Mouse (Mus musculus): ENCODE measurements around the gene Ifit3b. TPM values are rescaled to one million over a fixed set of nuclear protein-coding genes. Genes with fewer than 3 reads are reported as not detected.

Gene Ifit3b
- polyA plus RNA-seq, 1 experiment from 2014 or later, result 0.09 TPM

DNA sequence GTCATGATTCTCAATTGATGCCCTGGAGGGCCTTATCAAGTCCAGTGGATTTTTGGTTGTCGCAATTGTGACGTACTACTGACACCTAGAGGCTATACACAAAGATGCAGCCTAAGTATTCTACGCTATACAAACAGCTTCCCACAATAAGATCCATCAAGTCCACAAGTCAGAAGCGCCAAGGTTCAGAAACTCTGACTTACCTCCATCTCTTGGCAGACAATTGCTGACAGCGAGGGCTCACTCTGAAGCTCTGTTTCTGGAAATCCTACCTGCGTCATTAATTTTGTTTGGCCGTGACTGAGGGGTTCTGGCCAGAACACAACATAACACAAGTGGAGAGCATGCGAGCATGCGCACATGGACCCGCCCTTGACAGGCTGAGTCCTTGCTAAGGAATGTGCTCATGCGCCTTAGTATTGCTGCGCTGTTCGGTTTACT lies 54.3 kb downstream of the Ifit3b start:
- WGBS, result 20% methylated on average over 13 of the region's 13 CpGs
- Histone ChIP-seq H3K27me3 (no peaks in the 10 kb centered on the region), H3K36me3 (replicated peaks) (no peaks in the 10 kb centered on the region)

DNA sequence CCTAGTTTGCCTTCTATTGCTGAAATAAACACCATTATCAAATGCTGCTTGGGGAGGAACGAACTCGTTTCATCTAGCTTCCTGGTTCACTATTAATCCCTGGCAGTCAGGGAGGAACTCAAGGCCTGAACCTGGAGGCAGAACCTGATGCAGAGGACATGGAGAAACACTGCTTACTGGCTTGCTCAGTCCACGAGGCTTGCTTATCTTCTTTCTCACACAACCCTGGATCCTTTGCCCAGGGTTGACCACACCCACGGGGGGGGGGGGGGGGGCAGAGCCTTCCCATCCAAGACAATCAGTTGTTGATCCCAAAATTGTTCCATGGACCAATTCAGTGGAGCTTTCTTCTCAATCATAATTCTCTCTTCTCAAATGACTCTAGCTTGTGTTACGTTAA lies 55.0 kb downstream of the Ifit3b start:
- WGBS, result 54% methylated on average over 5 of the region's 5 CpGs
- H3K9me3 ChIP-seq, result no peaks in the 10 kb centered on the region
- no peaks in the 10 kb centered on the region for H3K36me3 ChIP-seq (replicated peaks)
- H3K27ac ChIP-seq, result no peak overlapping the region
- H3K9ac ChIP-seq, result no peak overlapping the region
- H3K4me2 ChIP-seq, result peak overlapping the region; percentile 49
- no peak for ATAC-seq (ENCODE audit: low FRiP score)
- no peaks in the 10 kb centered on the region for H3K27me3 ChIP-seq
- H3K4me1 ChIP-seq, result no peaks in the 10 kb centered on the region
- H3K4me3 ChIP-seq (replicated peaks), result no peak overlapping the region

More for the DNA sequence above, 54.3 kb downstream of the Ifit3b start:
- Histone ChIP-seq H3K27ac (no peak overlapping the region), H3K4me2 (peak overlapping the region; percentile 49), H3K4me1 (no peaks in the 10 kb centered on the region), H3K4me3 (replicated peaks) (peak overlapping the region; percentile 35), H3K9me3 (no peaks in the 10 kb centered on the region), H3K9ac (no peak overlapping the region)
- peak; percentile 92 for ATAC-seq (ENCODE audit: low FRiP score)

Other genes starting within 250 kb of the Ifit3b start
- gene Ch25h, start 132.8 kb upstream of the Ifit3b start, polyA plus RNA-seq (2016; fragmentation: Nextera tagmentation; extraction: Ambion mirVana), result 1.9 and 2.3 TPM in 2 replicates
- gene Lipa, start 80.5 kb upstream of the Ifit3b start, polyA plus RNA-seq (2016; fragmentation: Nextera tagmentation; extraction: Ambion mirVana), result 16.1 and 16.8 TPM in 2 replicates
- 6.1 and 6.3 TPM in 2 replicates for gene Ifit2, start 57.3 kb upstream of the Ifit3b start, polyA plus RNA-seq (2016; fragmentation: Nextera tagmentation; extraction: Ambion mirVana)
- 0.24 and 0.26 TPM in 2 replicates for gene Ifit3, start 24.4 kb upstream of the Ifit3b start, polyA plus RNA-seq (2016; fragmentation: Nextera tagmentation; extraction: Ambion mirVana)
- gene Ifit1bl1, start 6.0 kb upstream of the Ifit3b start, polyA plus RNA-seq (2016; fragmentation: Nextera tagmentation; extraction: Ambion mirVana), result 0.14 and 0.36 TPM in 2 replicates
- gene Ifit1bl2, start 32.8 kb downstream of the Ifit3b start, polyA plus RNA-seq (2016; fragmentation: Nextera tagmentation; extraction: Ambion mirVana), result not detected in 2 replicates
- 0.11 and 0.17 TPM in 2 replicates for gene Ifit1, start 32.9 kb downstream of the Ifit3b start, polyA plus RNA-seq (2016; fragmentation: Nextera tagmentation; extraction: Ambion mirVana)
- 1.0 and 1.3 TPM in 2 replicates for gene Slc16a12, start 139.3 kb downstream of the Ifit3b start, polyA plus RNA-seq (2016; fragmentation: Nextera tagmentation; extraction: Ambion mirVana)

All from forebrain, embryonic 12.5 days (tissue).